Mouse (Mus musculus) ES-E14 (cell line): ENCODE data around the gene Mob3b. TPM values are rescaled to one million over a fixed set of nuclear protein-coding genes. Genes with fewer than 3 reads are reported as not detected.

Experiments used
- DNase-seq: peaks from one replicate; pipeline ENCODE4 v3.0.0-alpha.2; 2013; ENCODE audit warnings: low read depth, low spot score
- H3K27ac ChIP-seq: 2 replicates; pipeline ENCODE4 v1.5.1; 2012; ENCODE audit warnings: low read depth, mild to moderate bottlenecking, low read length, moderate library complexity, mixed read lengths; ENCODE audit not compliant: poor library complexity, insufficient read depth, severe bottlenecking
- H3K36me3 ChIP-seq: 2 replicates; pipeline ENCODE4 v1.6.1; 2012; ENCODE audit warnings: mild to moderate bottlenecking, low read length, moderate library complexity, mixed read lengths; ENCODE audit not compliant: control insufficient read depth, poor library complexity, insufficient read depth, severe bottlenecking
- H3K4me1 ChIP-seq, 2 experiments: fragments of 150-350 bp in 1 of 2; sonication (generic) in 1 of 2; 2 replicates each; pipeline ENCODE4 v1.6.1; 2012; ENCODE audit warnings: low read length in 2 of 2, mild to moderate bottlenecking in 1 of 2, mixed read lengths in 1 of 2; ENCODE audit not compliant: control insufficient read depth in 2 of 2, insufficient read depth in 2 of 2, poor library complexity in 1 of 2
- H3K4me3 ChIP-seq, 2 experiments: fragments of 150-350 bp in 1 of 2; sonication (generic) in 1 of 2; 2 replicates each; pipeline ENCODE4 v1.5.1; 2012; ENCODE audit warnings: low read length in 2 of 2, low read depth in 1 of 2, mild to moderate bottlenecking in 1 of 2, mixed read lengths in 1 of 2; ENCODE audit not compliant: insufficient read depth in 1 of 2, poor library complexity in 1 of 2, severe bottlenecking in 1 of 2
- H3K9ac ChIP-seq: 2 replicates; pipeline ENCODE4 v1.6.1; 2012; ENCODE audit warnings: low read depth, mild to moderate bottlenecking, low read length, mixed read lengths; ENCODE audit not compliant: poor library complexity, insufficient read depth, severe bottlenecking
- H3K9me3 ChIP-seq: fragments of 150-350 bp; sonication (generic); 2 replicates; pipeline ENCODE4 v1.6.1; 2012; ENCODE audit warnings: low read depth, mild to moderate bottlenecking, low read length; ENCODE audit not compliant: control insufficient read depth, insufficient read depth
- CHD2 ChIP-seq: IDR thresholded peaks from 2 replicates; pipeline ENCODE4 v1.6.1; 2014; ENCODE audit warnings: mild to moderate bottlenecking, low read depth, low read length, inconsistent platforms
- HCFC1 ChIP-seq: IDR thresholded peaks from 2 replicates; pipeline ENCODE4 v1.6.1; 2012; ENCODE audit warnings: low read length, inconsistent platforms, borderline replicate concordance; ENCODE audit not compliant: insufficient read depth
- MAFK ChIP-seq: IDR thresholded peaks from 2 replicates; pipeline ENCODE4 v1.6.1; 2014; ENCODE audit warnings: mild to moderate bottlenecking, low read depth, low read length, inconsistent platforms; ENCODE audit not compliant: insufficient read depth
- ZC3H11A ChIP-seq: IDR thresholded peaks from 2 replicates; pipeline ENCODE4 v1.6.1; 2012; ENCODE audit warnings: low read depth, mild to moderate bottlenecking, inconsistent platforms, low read length, borderline replicate concordance
- ZNF384 ChIP-seq: IDR thresholded peaks from 2 replicates; pipeline ENCODE4 v1.6.1; 2012; ENCODE audit warnings: low read depth, low read length, inconsistent platforms
- in situ Hi-C, 2 experiments: fragments of 600-800 bp; cut with MboI; formaldehyde crosslinking; loops; one replicate each; pipeline ENCODE4 v1.15.1; 2025; ENCODE audit warnings: low sequenced_read_pairs in 2 of 2, inconsistent platforms in 1 of 2; ENCODE audit not compliant: unreplicated experiment in 2 of 2
- total RNA-seq: library from RNA; depleted of rRNA; stranded (reverse); fragments of 300-350 nt; gene quantifications from 2 replicates; pipeline ENCODE4 v1.2.3, GENCODE M21; 2012

The Mob3b gene
- total RNA-seq, 1 experiment: 8.3 TPM

DNA sequence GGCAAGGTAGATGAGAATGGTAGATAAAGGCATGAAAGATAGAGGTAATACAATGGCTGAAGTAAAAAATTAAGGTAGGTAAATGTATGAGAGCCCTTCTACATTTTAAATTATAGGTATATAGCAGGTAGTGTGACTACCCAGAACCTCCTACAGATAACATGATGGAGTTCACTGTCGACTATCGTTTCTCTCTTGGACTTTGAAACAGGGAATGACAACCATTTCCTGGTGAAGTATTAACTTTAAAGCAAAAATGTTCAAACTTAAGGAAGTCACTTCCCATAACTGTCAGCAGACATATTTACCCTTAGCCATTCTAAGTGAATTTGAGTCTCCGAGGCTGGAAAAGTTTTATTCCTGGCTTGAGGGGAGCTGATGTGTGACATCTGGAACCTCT is 64.8 kb downstream of the Mob3b start:
- H3K4me3 ChIP-seq: no peak overlapping the region
- H3K9me3 ChIP-seq: no peaks in the 10 kb centered on the region
- in situ Hi-C loops: no loop called here
- DNase-seq: no peak
- H3K36me3 ChIP-seq: no peaks in the 10 kb centered on the region; the same call in 1 of the 2 replicates
- peaks cover 0 to 2% of the 10 kb centered on the region in 2 experiments; a peak in 1 of 4 replicates for H3K4me1 ChIP-seq
- no peak overlapping the region for H3K27ac ChIP-seq
- no peak overlapping the region for H3K9ac ChIP-seq
- TF ChIP-seq ZC3H11A: no peak
- no peak for TF ChIP-seq HCFC1
- TF ChIP-seq ZNF384: no peak
- no peak for TF ChIP-seq MAFK
- TF ChIP-seq CHD2: no peak

DNA sequence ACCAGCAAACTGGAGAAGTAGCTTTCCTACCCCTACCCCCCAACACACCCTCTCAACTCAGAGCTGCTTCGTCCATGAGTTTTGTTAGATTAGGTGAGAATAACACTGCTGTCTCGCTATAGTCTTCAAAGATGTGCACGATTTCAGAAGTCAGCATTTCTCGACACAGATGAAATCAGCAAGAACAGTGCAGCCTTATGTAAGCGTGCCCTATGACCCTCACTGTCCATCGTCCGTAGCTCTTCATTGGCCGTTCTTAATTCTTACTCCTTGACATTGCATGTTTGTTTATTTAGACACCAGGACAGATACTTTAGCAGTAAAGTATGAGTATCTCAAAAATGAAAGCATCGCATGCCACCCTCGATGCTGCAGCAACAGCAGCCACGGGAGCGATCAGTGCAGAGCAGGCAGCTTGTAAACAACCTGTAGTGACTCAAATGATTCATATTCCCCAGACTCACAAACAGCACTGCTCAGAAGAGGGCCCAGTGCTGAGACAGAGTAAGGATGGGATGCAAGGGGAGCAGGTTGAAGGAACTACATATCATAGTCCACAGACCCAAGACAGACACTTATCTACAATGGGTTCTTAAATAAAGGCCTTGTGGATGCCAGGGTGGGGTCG is 66.0 kb downstream of the Mob3b start:
- no peaks in the 10 kb centered on the region for H3K9me3 ChIP-seq
- TF ChIP-seq CHD2: no peak
- no peak for TF ChIP-seq MAFK
- no peak for TF ChIP-seq HCFC1
- no peak for TF ChIP-seq ZNF384
- TF ChIP-seq ZC3H11A: no peak
- H3K4me1 ChIP-seq: peaks cover 1 to 2% of the 10 kb centered on the region in 2 experiments; a peak in 1 of 4 replicates
- H3K36me3 ChIP-seq: no peaks in the 10 kb centered on the region; the same call in 1 of the 2 replicates
- no peak for DNase-seq
- H3K27ac ChIP-seq: no peak overlapping the region
- H3K9ac ChIP-seq: no peak overlapping the region
- no peak overlapping the region for H3K4me3 ChIP-seq
- in situ Hi-C loops: no loop called here

DNA sequence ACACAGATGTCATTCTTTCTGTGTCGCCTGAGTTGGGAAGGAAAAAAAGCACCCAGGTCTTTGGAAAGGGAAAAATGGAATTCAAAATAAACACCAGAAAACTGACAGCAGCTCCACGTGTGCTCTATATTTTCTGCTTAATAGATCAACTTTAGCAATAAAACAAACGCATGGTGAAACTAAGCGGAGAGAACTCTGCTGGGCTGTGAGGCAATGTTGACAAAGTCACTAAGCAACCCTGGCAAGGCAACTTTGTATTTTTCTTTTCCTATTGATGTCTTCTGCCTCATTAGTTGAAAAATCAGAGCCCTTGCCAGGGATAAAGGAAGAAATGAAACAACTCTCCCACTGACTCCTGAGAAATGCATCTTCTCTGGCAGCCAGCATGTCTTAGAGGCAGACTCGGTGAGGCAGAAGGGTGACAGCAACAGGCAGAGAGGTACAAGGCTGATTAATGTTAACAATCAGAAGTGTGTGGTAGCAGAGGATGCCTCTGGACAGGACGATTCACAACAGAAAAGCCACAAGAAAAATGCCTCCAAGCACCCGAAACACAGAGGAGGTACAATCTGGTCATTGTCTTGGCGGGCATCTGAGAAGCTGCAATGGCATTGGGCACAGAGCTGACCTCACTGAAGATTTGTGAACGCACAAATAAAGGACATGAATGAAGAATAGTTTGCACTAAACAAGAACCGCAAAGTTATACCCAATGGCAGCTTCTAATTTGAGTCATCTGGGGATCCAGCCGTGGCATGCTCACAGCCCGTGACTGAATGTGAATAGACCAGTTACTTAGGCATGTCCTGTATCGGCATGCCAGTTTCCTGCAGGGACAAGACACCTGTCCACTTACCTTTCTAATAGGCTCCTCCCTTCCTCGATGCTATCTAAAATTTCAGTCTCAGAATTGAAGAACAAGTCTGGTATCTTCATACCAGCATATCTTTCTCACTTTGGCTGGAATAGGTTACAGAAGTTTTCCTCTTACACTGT is 67.7 kb downstream of the Mob3b start:
- no peak for DNase-seq
- TF ChIP-seq ZNF384 (no peak), CHD2 (no peak), ZC3H11A (no peak), HCFC1 (no peak)
- no peak overlapping the region for H3K4me3 ChIP-seq

DNA sequence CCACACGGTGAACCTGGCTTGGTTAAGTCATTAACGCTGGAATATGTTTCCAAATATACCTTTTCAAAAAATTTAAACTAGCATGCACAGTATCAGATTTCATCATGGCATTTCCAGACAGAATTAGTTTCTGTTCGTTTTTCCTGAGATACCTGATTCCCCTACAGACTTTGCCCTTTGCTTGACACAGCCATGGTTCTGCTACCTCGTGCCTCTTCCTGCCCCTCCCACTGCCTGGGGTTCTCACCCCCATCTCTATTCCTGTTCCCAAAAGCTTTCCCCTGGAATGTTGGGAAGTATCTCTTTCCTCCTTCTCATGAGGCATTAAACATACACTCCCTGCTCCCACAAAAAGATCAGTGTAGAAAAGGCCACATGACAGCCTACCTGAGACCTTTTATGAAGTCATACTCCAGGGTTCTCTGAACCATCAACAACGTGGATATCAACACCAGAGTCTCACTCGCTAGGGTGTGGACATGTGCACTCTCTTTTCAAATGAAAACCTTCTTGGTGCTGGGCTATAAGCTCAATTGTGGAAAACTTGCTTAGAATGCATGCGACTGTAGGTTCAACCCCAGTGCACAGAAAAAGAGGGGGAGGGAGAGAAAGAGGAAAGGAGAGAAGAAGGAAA is 71.1 kb downstream of the Mob3b start:
- no peak for DNase-seq
- Histone ChIP-seq H3K4me3 (no peak overlapping the region), H3K27ac (no peak overlapping the region), H3K9ac (no peak overlapping the region), H3K9me3 (no peaks in the 10 kb centered on the region), H3K4me1 (0 out of 4 replicates have a peak, but pooled peaks cover 1 to 2% of the 10 kb centered on the region in 2 experiments), H3K36me3 (no peaks in the 10 kb centered on the region)
- in situ Hi-C loops: no loop called here
- TF ChIP-seq ZNF384 (no peak), CHD2 (no peak), MAFK (no peak), HCFC1 (no peak), ZC3H11A (no peak)

More for the DNA sequence above, 67.7 kb downstream of the Mob3b start:
- no peak overlapping the region for H3K27ac ChIP-seq
- in situ Hi-C loops: no loop called here
- H3K9me3 ChIP-seq: no peaks in the 10 kb centered on the region
- H3K4me1 ChIP-seq: 0 out of 4 replicates have a peak, but pooled peaks cover 1 to 2% of the 10 kb centered on the region in 2 experiments
- H3K9ac ChIP-seq: no peak overlapping the region
- no peaks in the 10 kb centered on the region for H3K36me3 ChIP-seq
